Mouse (Mus musculus): ENCODE measurements around the gene Nelfcd.

GRCm38 (mm10) chr2:174410222-174410621, 5.4 kb upstream of the Nelfcd start:
- TF ChIP-seq CTCF (IDR thresholded peaks at IDR 0.05; ENCODE audit: borderline replicate concordance, insufficient read depth, low read depth, low read length) (no peak), POLR2A (IDR thresholded peaks at IDR 0.05; ENCODE audit: borderline replicate concordance, insufficient read depth, low read length) (no peak)
